Mouse (Mus musculus): Measurements from ENCODE around the gene Stard10. TPM values are rescaled to one million over a fixed set of nuclear protein-coding genes. Genes with fewer than 3 reads are reported as not detected.

Stard10 gene
- 27.0 and 31.3 TPM in 2 replicates for polyA plus RNA-seq (2015; fragmentation: Nextera tagmentation; extraction: Ambion mirVana)

- Histone ChIP-seq H3K4me2 (ENCODE audit: low read depth, low read length) (no peak within 1 kb of the TSS), H3K36me3 (ENCODE audit: control insufficient read depth, insufficient read depth) (no peaks in the 10 kb centered on the region), H3K9ac (ENCODE audit: low read length) (0 out of 2 replicates have a peak within 1 kb of the TSS, but pooled peaks have one; percentile 4), H3K4me1 (ENCODE audit: control insufficient read depth, insufficient read depth, low read length) (peaks cover 30% of the 10 kb centered on the region), H3K27me3 (ENCODE audit: control insufficient read depth, insufficient read depth, low read length) (no peaks in the 10 kb centered on the region), H3K27ac (ENCODE audit: low read length) (no peak within 1 kb of the TSS), H3K4me3 (ENCODE audit: low read length) (no peak within 1 kb of the TSS), H3K9me3 (replicated peaks; ENCODE audit: control insufficient read depth, low read length) (no peaks in the 10 kb centered on the region)
- WGBS: 82% methylated on average over 3 of the region's 3 CpGs
- no peak for ATAC-seq (replicated peaks; ENCODE audit: extremely low read depth, insufficient read depth, low FRiP score)
Observed at GRCm38 (mm10) chr7:101317014-101317413, at the start of gene Stard10. Gene Stard10, plus strand, starts transcription at chr7:101317086.

- H3K9ac ChIP-seq (ENCODE audit: low read length): no peak overlapping the region
- peak overlapping the region; percentile 92 for H3K27ac ChIP-seq (ENCODE audit: low read length)
- WGBS: 25% methylated on average over 3 of the region's 3 CpGs
- peaks cover 18% of the 10 kb centered on the region for H3K4me1 ChIP-seq (ENCODE audit: control insufficient read depth, insufficient read depth, low read length)
- H3K4me3 ChIP-seq (ENCODE audit: low read length): no peak overlapping the region
- no peak overlapping the region; the same call in 1 of the 2 replicates for H3K4me2 ChIP-seq (ENCODE audit: low read depth, low read length)
- no peaks in the 10 kb centered on the region for H3K9me3 ChIP-seq (replicated peaks; ENCODE audit: control insufficient read depth, low read length)
- ATAC-seq (replicated peaks; ENCODE audit: extremely low read depth, insufficient read depth, low FRiP score): peak; percentile 74
- H3K36me3 ChIP-seq (ENCODE audit: control insufficient read depth, insufficient read depth): peaks cover 9% of the 10 kb centered on the region
- no peaks in the 10 kb centered on the region for H3K27me3 ChIP-seq (ENCODE audit: control insufficient read depth, insufficient read depth, low read length)
Observed at GRCm38 (mm10) chr7:101267457-101268259, 49.2 kb upstream of the Stard10 start.

- Histone ChIP-seq H3K36me3 (ENCODE audit: control insufficient read depth, insufficient read depth) (peaks cover 20% of the 10 kb centered on the region), H3K27ac (ENCODE audit: low read length) (no peak overlapping the region), H3K4me1 (ENCODE audit: control insufficient read depth, insufficient read depth, low read length) (peaks cover 16% of the 10 kb centered on the region), H3K9me3 (replicated peaks; ENCODE audit: control insufficient read depth, low read length) (no peaks in the 10 kb centered on the region), H3K9ac (ENCODE audit: low read length) (no peak overlapping the region), H3K4me2 (ENCODE audit: low read depth, low read length) (no peak overlapping the region), H3K27me3 (ENCODE audit: control insufficient read depth, insufficient read depth, low read length) (no peaks in the 10 kb centered on the region), H3K4me3 (ENCODE audit: low read length) (no peak overlapping the region)
- ATAC-seq (replicated peaks; ENCODE audit: extremely low read depth, insufficient read depth, low FRiP score): no peak
- WGBS: 73% methylated on average over 1 of the region's 1 CpGs
Observed at GRCm38 (mm10) chr7:101271602-101272001, 45.3 kb upstream of the Stard10 start.

GRCm38 (mm10) chr7:101272466-101273160 lies 44.3 kb upstream of the Stard10 start:
- ATAC-seq (replicated peaks; ENCODE audit: extremely low read depth, insufficient read depth, low FRiP score): no peak

GRCm38 (mm10) chr7:101282721-101283120 lies 34.2 kb upstream of the Stard10 start:
- no peak overlapping the region for H3K9ac ChIP-seq (ENCODE audit: low read length)
- no peaks in the 10 kb centered on the region for H3K27me3 ChIP-seq (ENCODE audit: control insufficient read depth, insufficient read depth, low read length)
- 86% methylated on average over 3 of the region's 3 CpGs for WGBS
- H3K4me2 ChIP-seq (ENCODE audit: low read depth, low read length): no peak overlapping the region
- H3K9me3 ChIP-seq (replicated peaks; ENCODE audit: control insufficient read depth, low read length): no peaks in the 10 kb centered on the region
- H3K4me3 ChIP-seq (ENCODE audit: low read length): no peak overlapping the region
- ATAC-seq (replicated peaks; ENCODE audit: extremely low read depth, insufficient read depth, low FRiP score): no peak
- H3K36me3 ChIP-seq (ENCODE audit: control insufficient read depth, insufficient read depth): peaks cover 40% of the 10 kb centered on the region
- no peaks in the 10 kb centered on the region for H3K4me1 ChIP-seq (ENCODE audit: control insufficient read depth, insufficient read depth, low read length)
- H3K27ac ChIP-seq (ENCODE audit: low read length): no peak overlapping the region

More at GRCm38 (mm10) chr7:101272466-101273160, 44.3 kb upstream of the Stard10 start:
- H3K4me3 ChIP-seq (ENCODE audit: low read length): no peak overlapping the region
- peaks cover 6% of the 10 kb centered on the region for H3K4me1 ChIP-seq (ENCODE audit: control insufficient read depth, insufficient read depth, low read length)
- H3K27me3 ChIP-seq (ENCODE audit: control insufficient read depth, insufficient read depth, low read length): no peaks in the 10 kb centered on the region
- H3K27ac ChIP-seq (ENCODE audit: low read length): no peak overlapping the region
- no peaks in the 10 kb centered on the region for H3K9me3 ChIP-seq (replicated peaks; ENCODE audit: control insufficient read depth, low read length)
- H3K36me3 ChIP-seq (ENCODE audit: control insufficient read depth, insufficient read depth): peaks cover 29% of the 10 kb centered on the region
- no peak overlapping the region for H3K9ac ChIP-seq (ENCODE audit: low read length)
- 79% methylated on average over 8 of the region's 8 CpGs for WGBS
- no peak overlapping the region for H3K4me2 ChIP-seq (ENCODE audit: low read depth, low read length)

- Histone ChIP-seq H3K4me2 (ENCODE audit: low read depth, low read length) (no peak overlapping the region), H3K9me3 (replicated peaks; ENCODE audit: control insufficient read depth, low read length) (no peaks in the 10 kb centered on the region), H3K36me3 (ENCODE audit: control insufficient read depth, insufficient read depth) (peaks cover 30% of the 10 kb centered on the region), H3K27me3 (ENCODE audit: control insufficient read depth, insufficient read depth, low read length) (no peaks in the 10 kb centered on the region), H3K9ac (ENCODE audit: low read length) (no peak overlapping the region), H3K4me1 (ENCODE audit: control insufficient read depth, insufficient read depth, low read length) (no peaks in the 10 kb centered on the region), H3K27ac (ENCODE audit: low read length) (no peak overlapping the region), H3K4me3 (ENCODE audit: low read length) (no peak overlapping the region)
- no peak for ATAC-seq (replicated peaks; ENCODE audit: extremely low read depth, insufficient read depth, low FRiP score)
- 96% methylated on average over 1 of the region's 1 CpGs for WGBS
Observed at GRCm38 (mm10) chr7:101284504-101284903, 32.4 kb upstream of the Stard10 start.

- peaks cover 40% of the 10 kb centered on the region for H3K36me3 ChIP-seq (ENCODE audit: control insufficient read depth, insufficient read depth)
- no peaks in the 10 kb centered on the region for H3K27me3 ChIP-seq (ENCODE audit: control insufficient read depth, insufficient read depth, low read length)
- 61% methylated on average over 4 of the region's 4 CpGs for WGBS
- H3K4me1 ChIP-seq (ENCODE audit: control insufficient read depth, insufficient read depth, low read length): no peaks in the 10 kb centered on the region
- no peak for ATAC-seq (replicated peaks; ENCODE audit: extremely low read depth, insufficient read depth, low FRiP score)
- H3K9ac ChIP-seq (ENCODE audit: low read length): no peak overlapping the region
- H3K4me3 ChIP-seq (ENCODE audit: low read length): no peak overlapping the region
- no peak overlapping the region for H3K4me2 ChIP-seq (ENCODE audit: low read depth, low read length)
- no peak overlapping the region for H3K27ac ChIP-seq (ENCODE audit: low read length)
- no peaks in the 10 kb centered on the region for H3K9me3 ChIP-seq (replicated peaks; ENCODE audit: control insufficient read depth, low read length)
Observed at GRCm38 (mm10) chr7:101286891-101287290, 30.0 kb upstream of the Stard10 start.

- no peaks in the 10 kb centered on the region for H3K27me3 ChIP-seq (ENCODE audit: control insufficient read depth, insufficient read depth, low read length)
- no peak overlapping the region for H3K9ac ChIP-seq (ENCODE audit: low read length)
- no peak for ATAC-seq (replicated peaks; ENCODE audit: extremely low read depth, insufficient read depth, low FRiP score)
- peaks cover 33% of the 10 kb centered on the region for H3K36me3 ChIP-seq (ENCODE audit: control insufficient read depth, insufficient read depth)
- WGBS: 75% methylated on average over 2 of the region's 2 CpGs
- no peak overlapping the region for H3K4me2 ChIP-seq (ENCODE audit: low read depth, low read length)
- no peaks in the 10 kb centered on the region for H3K4me1 ChIP-seq (ENCODE audit: control insufficient read depth, insufficient read depth, low read length)
- H3K4me3 ChIP-seq (ENCODE audit: low read length): no peak overlapping the region
- H3K27ac ChIP-seq (ENCODE audit: low read length): no peak overlapping the region
- H3K9me3 ChIP-seq (replicated peaks; ENCODE audit: control insufficient read depth, low read length): no peaks in the 10 kb centered on the region
Observed at GRCm38 (mm10) chr7:101287820-101288219, 29.1 kb upstream of the Stard10 start.

- H3K36me3 ChIP-seq (ENCODE audit: control insufficient read depth, insufficient read depth): peaks cover 30% of the 10 kb centered on the region
- WGBS: 38% methylated on average over 4 of the region's 4 CpGs
Observed at GRCm38 (mm10) chr7:101288436-101288835, 28.4 kb upstream of the Stard10 start.

More at GRCm38 (mm10) chr7:101288436-101288835, 28.4 kb upstream of the Stard10 start:
- Histone ChIP-seq H3K4me1 (ENCODE audit: control insufficient read depth, insufficient read depth, low read length) (no peaks in the 10 kb centered on the region), H3K27me3 (ENCODE audit: control insufficient read depth, insufficient read depth, low read length) (no peaks in the 10 kb centered on the region), H3K4me2 (ENCODE audit: low read depth, low read length) (no peak overlapping the region), H3K4me3 (ENCODE audit: low read length) (no peak overlapping the region), H3K27ac (ENCODE audit: low read length) (no peak overlapping the region), H3K9me3 (replicated peaks; ENCODE audit: control insufficient read depth, low read length) (no peaks in the 10 kb centered on the region), H3K9ac (ENCODE audit: low read length) (no peak overlapping the region)
- ATAC-seq (replicated peaks; ENCODE audit: extremely low read depth, insufficient read depth, low FRiP score): no peak

Data from heart, embryonic 16.5 days (tissue).